9 mouse cellular contexts compared by ENCODE assay signal in the genomic region with DNA sequence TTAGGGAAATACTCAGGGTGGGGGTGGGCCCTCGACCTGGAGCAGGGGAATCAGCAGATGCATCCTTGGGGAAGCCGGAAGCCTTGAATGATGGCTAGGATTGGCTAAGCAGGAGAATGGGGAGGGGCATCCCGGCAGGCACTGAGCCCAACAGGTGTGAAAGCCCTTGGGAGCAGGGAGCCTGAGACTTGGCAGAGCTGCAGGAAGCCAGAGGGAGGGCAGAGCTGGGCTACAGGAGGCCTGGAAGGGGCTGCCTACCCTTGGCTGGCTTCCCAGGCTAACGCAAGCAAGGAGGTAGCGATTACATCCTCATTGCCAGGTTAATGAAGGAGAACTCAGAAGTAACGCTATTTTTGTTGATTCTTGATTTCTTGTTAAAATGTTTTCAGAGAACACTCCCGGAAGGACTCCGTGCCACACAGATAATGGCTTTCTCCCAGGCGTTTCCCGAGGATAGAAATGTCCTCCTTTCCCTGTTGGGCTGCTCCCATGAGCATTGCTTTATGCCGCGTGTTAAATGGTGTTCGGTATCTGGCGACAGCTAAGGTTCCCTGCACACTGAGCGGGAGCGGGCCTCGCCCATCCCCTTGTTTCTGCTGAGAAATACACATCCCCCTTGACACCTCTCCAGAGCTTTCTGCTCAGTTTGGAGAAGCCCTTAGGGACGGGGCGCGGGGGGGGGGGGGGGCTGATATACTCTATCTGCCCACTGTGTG. TPM values are rescaled to one million over a fixed set of nuclear protein-coding genes. Genes with fewer than 3 reads are reported as not detected.
A peak's percentile ranks its signal among the peaks of the same experiment; 100 is the strongest.
DNase-seq lines count a peak whose midpoint lies in the region; ATAC-seq and TF ChIP-seq lines count a peak whose summit lies in the region.
"Had no signal": no experiment of that assay in that cellular context is flagged by ENCODE, and none has a peak within 500 bp of the region (broad histone marks: within the 10 kb centered on the region; RNA-seq: fewer than 3 reads in every experiment).

No protein-coding gene starts in this region.

- no peak overlapping the region for H3K9ac ChIP-seq in intestine, embryonic 14.5 days (ENCODE audit: low read length)
- no peak overlapping the region for H3K9ac ChIP-seq in intestine, postnatal 0 days (ENCODE audit: low read depth, low read length)
- no peak overlapping the region for H3K9ac ChIP-seq in heart, postnatal 0 days (replicated peaks; ENCODE audit: low read depth, low read length)
- no peak overlapping the region for H3K9ac ChIP-seq in limb, embryonic 15.5 days

- H3K36me3 ChIP-seq in intestine, embryonic 14.5 days (ENCODE audit: control insufficient read depth, insufficient read depth, low read length) = no peaks in the 10 kb centered on the region
- no peaks in the 10 kb centered on the region for H3K36me3 ChIP-seq in intestine, postnatal 0 days (ENCODE audit: control insufficient read depth, insufficient read depth)
- no peaks in the 10 kb centered on the region for H3K36me3 ChIP-seq in heart, postnatal 0 days (replicated peaks; ENCODE audit: control insufficient read depth, insufficient read depth, low read length)
- no peaks in the 10 kb centered on the region for H3K36me3 ChIP-seq in limb, embryonic 15.5 days

- no peaks in the 10 kb centered on the region for H3K27me3 ChIP-seq in intestine, embryonic 14.5 days (replicated peaks; ENCODE audit: control insufficient read depth, insufficient read depth, low read length)
- H3K27me3 ChIP-seq in intestine, postnatal 0 days (replicated peaks; ENCODE audit: control insufficient read depth, insufficient read depth, low read length) = no peaks in the 10 kb centered on the region
- no peaks in the 10 kb centered on the region for H3K27me3 ChIP-seq in heart, postnatal 0 days (ENCODE audit: control insufficient read depth, insufficient read depth, low read length)
- H3K27me3 ChIP-seq in limb, embryonic 15.5 days = no peaks in the 10 kb centered on the region

- no peak for TF ChIP-seq EP300 in heart, postnatal 0 days (IDR thresholded peaks at IDR 0.05; ENCODE audit: low read depth)

- no peak overlapping the region for H3K4me2 ChIP-seq in intestine, embryonic 14.5 days (ENCODE audit: low read length)
- no peak overlapping the region for H3K4me2 ChIP-seq in intestine, postnatal 0 days (replicated peaks; ENCODE audit: low read depth)
- peak overlapping the region; percentile 30; the same call in 1 of the 2 replicates for H3K4me2 ChIP-seq in heart, postnatal 0 days (ENCODE audit: low read depth, low read length)
- peak overlapping the region; percentile 37 for H3K4me2 ChIP-seq in limb, embryonic 15.5 days

- H3K9me3 ChIP-seq in intestine, embryonic 14.5 days (ENCODE audit: control insufficient read depth, low read length) = no peaks in the 10 kb centered on the region
- H3K9me3 ChIP-seq in intestine, postnatal 0 days (ENCODE audit: control insufficient read depth) = no peaks in the 10 kb centered on the region
- H3K9me3 ChIP-seq in heart, postnatal 0 days (replicated peaks; ENCODE audit: control insufficient read depth, low read length) = no peaks in the 10 kb centered on the region
- H3K9me3 ChIP-seq in limb, embryonic 15.5 days = no peaks in the 10 kb centered on the region

- TF ChIP-seq CTCF in intestine, postnatal 0 days (IDR thresholded peaks at IDR 0.05; ENCODE audit: low read depth) = no peak
- no peak for TF ChIP-seq CTCF in heart, postnatal 0 days (IDR thresholded peaks at IDR 0.05; ENCODE audit: low read depth)

- peaks cover 5% of the 10 kb centered on the region for H3K4me1 ChIP-seq in intestine, embryonic 14.5 days (replicated peaks; ENCODE audit: control insufficient read depth, insufficient read depth, low read length)
- no peaks in the 10 kb centered on the region for H3K4me1 ChIP-seq in intestine, postnatal 0 days (replicated peaks; ENCODE audit: control insufficient read depth, insufficient read depth, low read length)
- peaks cover 4% of the 10 kb centered on the region for H3K4me1 ChIP-seq in heart, postnatal 0 days (ENCODE audit: control insufficient read depth, insufficient read depth)
- H3K4me1 ChIP-seq in limb, embryonic 15.5 days = peaks cover 15% of the 10 kb centered on the region

- peak; percentile 61 for DNase-seq in intestine, embryonic 14.5 days (ENCODE audit: low spot score)
- peak; percentile 63 for DNase-seq in cerebellum, adult 9-10 months
- no peak for DNase-seq in heart, postnatal 0 days (ENCODE audit: low spot score)
- no peak for DNase-seq in spleen, adult 18-20 months
- DNase-seq in thymus, postnatal 14 days = no peak
- no peak for DNase-seq in urinary bladder, postnatal 25 days (ENCODE audit: low spot score)

- H3K4me3 ChIP-seq in intestine, embryonic 14.5 days (ENCODE audit: low read depth, low read length) = no peak overlapping the region
- H3K4me3 ChIP-seq in intestine, postnatal 0 days (ENCODE audit: low read depth, low read length) = no peak overlapping the region
- H3K4me3 ChIP-seq in heart, postnatal 0 days (ENCODE audit: low read depth, low read length) = no peak overlapping the region
- H3K4me3 ChIP-seq in limb, embryonic 15.5 days = 0 out of 2 replicates have a peak overlapping the region, but pooled peaks have one; percentile 10

- 0 out of 2 replicates have a peak, but pooled peaks have one; percentile 47 for ATAC-seq in intestine, embryonic 14.5 days (replicated peaks; ENCODE audit: low FRiP score, low TSS enrichment, low read depth)
- no peak for ATAC-seq in intestine, postnatal 0 days
- no peak for ATAC-seq in heart, postnatal 0 days (ENCODE audit: insufficient read depth, low read depth)
- peak; percentile 68; the same call in 1 of the 2 replicates for ATAC-seq in limb, embryonic 15.5 days (ENCODE audit: insufficient number of reproducible peaks, low FRiP score, low TSS enrichment, low read depth)

- 30% methylated on average over 20 of the region's 20 CpGs for WGBS in intestine, embryonic 14.5 days
- WGBS in intestine, postnatal 0 days = 28% methylated on average over 20 of the region's 20 CpGs
- WGBS in heart, postnatal 0 days = 18% methylated on average over 20 of the region's 20 CpGs
- WGBS in limb, embryonic 15.5 days = 21% methylated on average over 20 of the region's 20 CpGs

- H3K27ac ChIP-seq in intestine, embryonic 14.5 days (ENCODE audit: low read depth) = no peak overlapping the region
- H3K27ac ChIP-seq in intestine, postnatal 0 days (ENCODE audit: low read depth, low read length) = no peak overlapping the region
- no peak overlapping the region for H3K27ac ChIP-seq in heart, postnatal 0 days (ENCODE audit: low read depth)
- peak overlapping the region; percentile 43; the same call in 1 of the 2 replicates for H3K27ac ChIP-seq in limb, embryonic 15.5 days

RNA-seq across cellular contexts. Expression of a gene that starts 38.4 kb away (rescaled TPM):
- 13.7 and 14.7 TPM in 2 replicates for polyA plus RNA-seq in intestine, embryonic 14.5 days (2014; fragmentation: Nextera tagmentation; extraction: Ambion mirVana)
- 17.5 and 20.2 TPM in 2 replicates for polyA plus RNA-seq in intestine, postnatal 0 days (2015; fragmentation: Nextera tagmentation; extraction: Ambion mirVana)
- total RNA-seq in heart, postnatal 0 days (2014; rRNA removed; ENCODE audit: low replicate concordance) = 7.1 and 19.9 TPM in 2 replicates
- 1.8 and 2.5 TPM in 2 replicates for polyA plus RNA-seq in heart, postnatal 0 days (2015; fragmentation: Nextera tagmentation; extraction: Ambion mirVana)
- polyA plus RNA-seq in limb, embryonic 15.5 days (2015; fragmentation: Nextera tagmentation; extraction: Ambion mirVana) = 11.1 and 15.2 TPM in 2 replicates
- total RNA-seq: MEL had no signal

Comparison
In these comparisons a context has a peak if more than half of its experiments do, and no peak if none do; other contexts are left out.
1. ATAC-seq: peak in intestine, embryonic 14.5 days (single experiment) and limb, embryonic 15.5 days (single experiment); none in intestine, postnatal 0 days (single experiment) and heart, postnatal 0 days (single experiment).
2. DNase-seq: peak in intestine, embryonic 14.5 days (single experiment) and cerebellum, adult 9-10 months (single experiment); none in heart, postnatal 0 days (single experiment), spleen, adult 18-20 months (0 of 2), thymus, postnatal 14 days (single experiment) and urinary bladder, postnatal 25 days (single experiment).
3. H3K4me2 ChIP-seq: peak in heart, postnatal 0 days (single experiment) and limb, embryonic 15.5 days (single experiment); none in intestine, embryonic 14.5 days (single experiment) and intestine, postnatal 0 days (single experiment).